In the genomic region with DNA sequence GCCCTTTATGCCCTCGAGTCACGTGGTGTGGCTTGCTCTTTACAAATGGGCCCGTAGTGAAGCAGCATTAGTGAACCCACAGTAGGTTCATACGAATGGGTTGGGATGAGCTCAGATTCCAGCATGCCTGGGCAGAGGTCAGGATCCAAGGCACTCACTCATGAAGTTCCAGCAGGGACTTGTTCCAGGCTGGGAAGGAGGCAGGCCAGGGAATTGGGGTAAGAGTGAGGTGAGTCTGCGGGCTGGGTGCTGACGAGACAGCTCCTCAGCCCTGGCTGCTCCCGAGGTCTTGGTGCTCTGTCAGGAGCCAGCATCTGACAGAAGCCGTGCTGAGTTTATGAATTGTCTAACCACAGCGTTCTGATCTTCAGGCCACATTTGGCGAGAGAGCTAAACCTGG, we compare ENCODE assay signal across 10 mouse cellular contexts.
DNase-seq lines count a peak whose midpoint lies in the region; ATAC-seq and TF ChIP-seq lines count a peak whose summit lies in the region.
"Had no signal": no experiment of that assay in that cellular context is flagged by ENCODE, and none has a peak within 500 bp of the region (broad histone marks: within the 10 kb centered on the region; RNA-seq: fewer than 3 reads in every experiment).

No protein-coding gene starts in this region.

- no peak for ATAC-seq in limb, embryonic 11.5 days (ENCODE audit: insufficient number of reproducible peaks, low FRiP score, low TSS enrichment, low read depth)
- peak; percentile 57 for ATAC-seq in intestine, embryonic 15.5 days
- no peak for ATAC-seq in midbrain, embryonic 13.5 days
- no peak for ATAC-seq in monocyte, adult 5-6 weeks (replicated peaks; ENCODE audit: insufficient number of reproducible peaks, low FRiP score, low TSS enrichment, poor library complexity, severe bottlenecking)

- no peak for TF ChIP-seq CTCF in left cerebral cortex, adult 2 months (IDR thresholded peaks at IDR 0.05)

- H3K4me2 ChIP-seq in limb, embryonic 11.5 days (ENCODE audit: low read depth, severe bottlenecking): no peak overlapping the region
- H3K4me2 ChIP-seq in intestine, embryonic 15.5 days (replicated peaks): peak overlapping the region; percentile 25; the same call in 1 of the 2 replicates
- H3K4me2 ChIP-seq in midbrain, embryonic 13.5 days (replicated peaks): no peak overlapping the region
- H3K4me2 ChIP-seq: heart, embryonic 12.5 days had no signal

- H3K27me3 ChIP-seq in limb, embryonic 11.5 days (ENCODE audit: control insufficient read depth, insufficient read depth, low read length): no peaks in the 10 kb centered on the region
- H3K27me3 ChIP-seq in limb, embryonic 10.5 days (ENCODE audit: low read depth, poor library complexity, severe bottlenecking): peaks cover 11% of the 10 kb centered on the region; the same call in 1 of the 2 replicates
- H3K27me3 ChIP-seq in intestine, embryonic 15.5 days (replicated peaks): no peaks in the 10 kb centered on the region
- H3K27me3 ChIP-seq in midbrain, embryonic 13.5 days: no peaks in the 10 kb centered on the region

- H3K36me3 ChIP-seq in limb, embryonic 11.5 days (ENCODE audit: control insufficient read depth, insufficient read depth, low read length): no peaks in the 10 kb centered on the region
- no peaks in the 10 kb centered on the region for H3K36me3 ChIP-seq in limb, embryonic 10.5 days
- H3K36me3 ChIP-seq in intestine, embryonic 15.5 days: no peaks in the 10 kb centered on the region
- no peaks in the 10 kb centered on the region for H3K36me3 ChIP-seq in midbrain, embryonic 13.5 days
- H3K36me3 ChIP-seq: heart, embryonic 12.5 days had no signal

- 51% methylated on average over 10 of the region's 10 CpGs for WGBS in limb, embryonic 11.5 days
- 54% methylated on average over 10 of the region's 10 CpGs for WGBS in limb, embryonic 10.5 days
- 36% methylated on average over 10 of the region's 10 CpGs for WGBS in intestine, embryonic 15.5 days
- WGBS in midbrain, embryonic 13.5 days: 48% methylated on average over 10 of the region's 10 CpGs

- no peak overlapping the region for H3K4me3 ChIP-seq in limb, embryonic 11.5 days (ENCODE audit: low read depth, low read length)
- no peak overlapping the region for H3K4me3 ChIP-seq in limb, embryonic 10.5 days
- no peak overlapping the region for H3K4me3 ChIP-seq in intestine, embryonic 15.5 days (replicated peaks)
- no peak overlapping the region for H3K4me3 ChIP-seq in midbrain, embryonic 13.5 days (replicated peaks)
- H3K4me3 ChIP-seq in left cerebral cortex, adult 2 months: no peak overlapping the region
- H3K4me3 ChIP-seq: heart, embryonic 12.5 days; layer of hippocampus, adult 2 months had no signal

- no peak overlapping the region for H3K27ac ChIP-seq in limb, embryonic 11.5 days (replicated peaks; ENCODE audit: low read depth, low read length)
- no peak overlapping the region for H3K27ac ChIP-seq in limb, embryonic 10.5 days
- H3K27ac ChIP-seq in intestine, embryonic 15.5 days: peak overlapping the region; percentile 33; the same call in 1 of the 2 replicates
- peak overlapping the region; percentile 86; the same call in 1 of the 2 replicates for H3K27ac ChIP-seq in midbrain, embryonic 13.5 days
- H3K27ac ChIP-seq in left cerebral cortex, adult 2 months: no peak overlapping the region

- peak; percentile 30 for DNase-seq in limb, embryonic 11.5 days (ENCODE audit: low spot score)
- DNase-seq in limb, embryonic 10.5 days (ENCODE audit: low spot score): no peak
- peak; percentile 68 for DNase-seq in adrenal gland, postnatal 14 days
- DNase-seq in left cerebral cortex, adult 2 months (ENCODE audit: extremely low spot score in 1 of 2, low spot score in 2 of 2): no peak
- DNase-seq: spleen, adult 18-20 months had no signal

- no peaks in the 10 kb centered on the region for H3K9me3 ChIP-seq in limb, embryonic 11.5 days (ENCODE audit: control insufficient read depth, low read length)
- H3K9me3 ChIP-seq in limb, embryonic 10.5 days (replicated peaks): no peaks in the 10 kb centered on the region
- H3K9me3 ChIP-seq in intestine, embryonic 15.5 days: no peaks in the 10 kb centered on the region
- no peaks in the 10 kb centered on the region for H3K9me3 ChIP-seq in midbrain, embryonic 13.5 days
- H3K9me3 ChIP-seq: heart, embryonic 12.5 days had no signal

- no peaks in the 10 kb centered on the region for H3K4me1 ChIP-seq in limb, embryonic 11.5 days (ENCODE audit: control insufficient read depth, insufficient read depth, low read length)
- H3K4me1 ChIP-seq in limb, embryonic 10.5 days: peaks cover 30% of the 10 kb centered on the region
- H3K4me1 ChIP-seq in intestine, embryonic 15.5 days (replicated peaks): peaks cover 33% of the 10 kb centered on the region
- peaks cover 35% of the 10 kb centered on the region for H3K4me1 ChIP-seq in midbrain, embryonic 13.5 days (replicated peaks)

- no peak overlapping the region for H3K9ac ChIP-seq in limb, embryonic 11.5 days (ENCODE audit: low read length)
- no peak overlapping the region for H3K9ac ChIP-seq in intestine, embryonic 15.5 days
- no peak overlapping the region for H3K9ac ChIP-seq in midbrain, embryonic 13.5 days (replicated peaks)
- H3K9ac ChIP-seq: heart, embryonic 12.5 days had no signal

- intact Hi-C loops in left cerebral cortex, adult 2 months (cut with DNase I): no loop called here

Comparison
In these comparisons a context has a peak if more than half of its experiments do, and no peak if none do; other contexts are left out.
1. DNase-seq: peak in limb, embryonic 11.5 days (single experiment) and adrenal gland, postnatal 14 days (single experiment); none in limb, embryonic 10.5 days (single experiment) and left cerebral cortex, adult 2 months (0 of 2).
2. H3K27ac ChIP-seq: peak in intestine, embryonic 15.5 days (single experiment) and midbrain, embryonic 13.5 days (single experiment); none in limb, embryonic 11.5 days (single experiment), limb, embryonic 10.5 days (single experiment) and left cerebral cortex, adult 2 months (single experiment).